Mouse (Mus musculus): ENCODE measurements at regions not wholly inside any gene's neighbourhood (a gene's known extent, or its start where the extent isn't known, plus 50 kb on each side); places are given as distances from the start of the nearest gene placed in this dataset.

- no peak for TF ChIP-seq POLR2A (IDR thresholded peaks at IDR 0.05; ENCODE audit: insufficient read depth, low read depth, low read length)
- no peak for TF ChIP-seq CTCF (IDR thresholded peaks at IDR 0.05; ENCODE audit: insufficient read depth, low read depth, low read length)
These were observed 109.3 kb upstream of the Ado start for GRCm38 (mm10) chr10:67658005-67658545.

Measured in olfactory bulb, adult 2 months (tissue).